Mouse (Mus musculus) olfactory bulb, adult 2 months (tissue): ENCODE measurements around the gene Pibf1.

Experiments
- CTCF ChIP-seq: fragments of 200-500 bp; IDR thresholded peaks from 2 replicates; pipeline ENCODE4 v1.5.1; 2012; ENCODE audit warnings: low read depth, mild to moderate bottlenecking, low read length, moderate library complexity; ENCODE audit not compliant: insufficient read depth
- POLR2A ChIP-seq: fragments of 200-500 bp; IDR thresholded peaks from 2 replicates; pipeline ENCODE4 v1.6.1; 2012; ENCODE audit warnings: mild to moderate bottlenecking, low read depth, low read length, moderate library complexity; ENCODE audit not compliant: insufficient read depth

DNA sequence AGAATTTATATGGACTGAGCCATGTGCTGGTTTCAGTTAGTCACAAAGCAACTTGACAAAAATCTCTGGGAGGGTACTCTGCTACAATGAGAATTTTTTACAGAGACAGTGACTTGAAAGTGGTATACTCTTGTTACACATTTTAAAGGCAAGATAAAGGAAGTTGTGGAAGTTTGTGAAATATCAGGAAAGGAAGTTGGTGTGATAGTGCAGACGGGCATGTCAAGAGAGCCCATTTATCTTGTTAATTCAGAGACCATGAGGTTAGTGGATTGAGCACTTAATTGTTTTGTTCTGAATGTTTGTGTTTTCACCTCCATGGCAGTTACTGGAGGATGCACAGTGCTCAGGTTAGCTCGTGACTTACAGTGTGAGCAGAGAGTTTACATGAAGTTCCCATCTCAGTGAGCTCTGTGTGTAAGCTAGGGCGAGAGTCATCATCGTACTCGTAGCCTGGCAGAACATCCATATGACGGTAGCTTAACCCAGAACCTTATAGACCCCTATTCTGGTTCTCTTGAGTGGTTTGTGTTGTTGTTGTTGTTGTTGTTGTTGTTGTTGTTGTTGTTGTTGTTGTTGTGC lies 5.4 kb downstream of the Pibf1 start:
- TF ChIP-seq CTCF (no peak), POLR2A (no peak)
